Mouse (Mus musculus) limb, embryonic 14.5 days (tissue): ENCODE results near the gene Gm13272. TPM values are rescaled to one million over a fixed set of nuclear protein-coding genes. Genes with fewer than 3 reads are reported as not detected.
"Not testable (repeated sequence)": the region's sequence is repeated elsewhere in the genome, so short reads cannot be mapped to it uniquely, and the experiment has no call there.

ENCODE experiments used
- ATAC-seq: fragments of 200-750 bp; cut with Nextera tagmentation; 2 replicates; pipeline ENCODE4 v1.8.0; 2017; ENCODE audit warnings: low read depth, moderate number of reproducible peaks, moderate TSS enrichment; ENCODE audit not compliant: low FRiP score
- DNase-seq: peaks from one replicate; pipeline ENCODE4 v3.0.0-alpha.2; 2015; ENCODE audit warnings: low spot score
- H3K27ac ChIP-seq: fragments of 300-500 bp; sonication (generic); replicated peaks from 2 replicates; pipeline ENCODE4 v1.5.1; 2014; ENCODE audit warnings: low read depth, mild to moderate bottlenecking, low read length, moderate library complexity, mixed read lengths
- H3K27me3 ChIP-seq: fragments of 300-500 bp; sonication (generic); 2 replicates; pipeline ENCODE4 v1.6.1; 2014; ENCODE audit warnings: low read length, mixed read lengths; ENCODE audit not compliant: control insufficient read depth, insufficient read depth
- H3K36me3 ChIP-seq: fragments of 300-500 bp; sonication (generic); 2 replicates; pipeline ENCODE4 v1.6.1; 2014; ENCODE audit warnings: mild to moderate bottlenecking, low read length, moderate library complexity, mixed read lengths; ENCODE audit not compliant: control insufficient read depth, insufficient read depth
- H3K4me1 ChIP-seq: fragments of 300-500 bp; sonication (generic); 2 replicates; pipeline ENCODE4 v1.6.1; 2014; ENCODE audit warnings: antibody characterized with exemption, low read length, mixed read lengths; ENCODE audit not compliant: control insufficient read depth, insufficient read depth
- H3K4me2 ChIP-seq: fragments of 300-500 bp; sonication (generic); replicated peaks from 2 replicates; pipeline ENCODE4 v1.6.1; 2014; ENCODE audit warnings: low read depth, mild to moderate bottlenecking, low read length, moderate library complexity; ENCODE audit not compliant: severe bottlenecking
- H3K4me3 ChIP-seq: fragments of 300-500 bp; sonication (generic); replicated peaks from 2 replicates; pipeline ENCODE4 v1.5.1; 2014; ENCODE audit warnings: low read length
- H3K9ac ChIP-seq: fragments of 300-500 bp; sonication (generic); 2 replicates; pipeline ENCODE4 v1.6.1; 2014; ENCODE audit warnings: mild to moderate bottlenecking, low read depth, low read length, moderate library complexity; ENCODE audit not compliant: severe bottlenecking
- H3K9me3 ChIP-seq: fragments of 300-500 bp; sonication (generic); 2 replicates; pipeline ENCODE4 v1.6.1; 2016; ENCODE audit warnings: low read length; ENCODE audit not compliant: control insufficient read depth
- POLR2A ChIP-seq: fragments of 200-500 bp; IDR thresholded peaks from 2 replicates; pipeline ENCODE4 v1.8.0; 2012; ENCODE audit warnings: inconsistent platforms, mild to moderate bottlenecking, moderate library complexity, borderline replicate concordance; ENCODE audit not compliant: insufficient read depth, insufficient read length; ENCODE audit errors: extremely low read depth
- WGBS: fragments of 180-500 bp; shearing (Covaris S2); extraction: QIAGEN DNeasy Blood & Tissue Kit; methylation state at CpG from one replicate; pipeline ENCODE4 v1.1.7; 2014; 5-methylcytosine and 5-hydroxymethylcytosine counted together
- polyA plus RNA-seq, 2 experiments: library from polyadenylated mRNA; depleted of rRNA in 1 of 2; stranded (reverse) in 1 of 2; unstranded in 1 of 2; fragments of >200 nt; fragmentation: Nextera tagmentation in 1 of 2; extraction: Ambion mirVana in 1 of 2; gene quantifications; 2 replicates each; pipeline versions ENCODE4 v1.2.1 to v1.2.3; 2012 to 2014

Gene Gm13272
- polyA plus RNA-seq (2012; rRNA removed) (0.16 TPM in 1 of 2 replicates, not detected in the other), polyA plus RNA-seq (2014; fragmentation: Nextera tagmentation; extraction: Ambion mirVana) (not detected in 2 replicates)

DNA sequence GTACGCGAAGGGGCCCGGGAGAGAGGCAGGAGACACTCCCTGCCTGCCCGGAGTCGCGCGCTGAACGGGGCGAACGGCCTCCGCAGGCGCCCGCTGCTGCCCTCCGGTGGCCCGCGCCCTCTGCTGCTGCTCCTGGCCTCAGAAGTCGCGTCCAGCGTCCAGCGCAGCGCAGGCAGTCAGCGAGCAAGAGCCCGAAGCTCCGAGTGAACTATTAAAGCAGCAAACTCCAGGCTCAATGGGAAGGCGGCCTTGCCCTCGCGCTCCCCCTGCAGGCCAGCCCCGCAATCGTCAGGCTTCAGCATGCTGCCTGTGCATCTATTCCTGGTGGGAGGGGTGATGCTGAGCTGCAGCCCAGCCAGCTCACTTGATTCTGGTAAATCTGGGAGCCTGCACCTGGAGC is at the start of gene Gm13272:
Gene Gm13272 (plus strand): TSS at position 301 of the 400 bp plus-strand sequence.
- H3K27ac ChIP-seq, H3K27me3 ChIP-seq, ATAC-seq, H3K9ac ChIP-seq, H3K4me1 ChIP-seq, DNase-seq, H3K4me3 ChIP-seq, H3K4me2 ChIP-seq, H3K9me3 ChIP-seq, H3K36me3 ChIP-seq: not testable (repeated sequence)
- WGBS = no CpG with 5 or more reads among the region's 29 CpGs

DNA sequence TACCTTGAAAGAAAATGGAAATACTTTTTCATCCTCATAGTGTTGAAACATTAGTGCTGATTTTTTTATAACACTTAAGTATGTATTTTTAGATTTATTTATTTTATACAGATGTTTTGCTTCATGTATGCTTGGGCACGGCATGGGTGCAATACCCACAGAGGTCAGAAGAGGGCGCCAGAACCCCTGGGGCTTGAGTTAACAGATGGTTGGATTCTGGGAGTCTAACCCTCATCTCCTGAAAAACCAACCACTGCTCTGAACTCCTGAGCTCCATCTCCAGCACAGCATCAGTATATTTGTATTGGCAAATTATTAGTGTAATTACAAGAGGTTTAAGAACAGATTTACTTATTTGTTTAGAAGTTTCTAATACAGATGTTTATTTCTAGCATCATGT is 41.2 kb upstream of the Gm13272 start:
- Histone ChIP-seq H3K27ac (no peak overlapping the region), H3K4me2 (no peak overlapping the region), H3K4me1 (no peaks in the 10 kb centered on the region), H3K4me3 (no peak overlapping the region), H3K27me3 (no peaks in the 10 kb centered on the region), H3K36me3 (no peaks in the 10 kb centered on the region), H3K9ac (no peak overlapping the region), H3K9me3 (no peaks in the 10 kb centered on the region)
- 0% methylated on average over 2 of the region's 2 CpGs for WGBS
- TF ChIP-seq POLR2A = no peak
- DNase-seq = peak; percentile 51
- ATAC-seq = no peak

DNA sequence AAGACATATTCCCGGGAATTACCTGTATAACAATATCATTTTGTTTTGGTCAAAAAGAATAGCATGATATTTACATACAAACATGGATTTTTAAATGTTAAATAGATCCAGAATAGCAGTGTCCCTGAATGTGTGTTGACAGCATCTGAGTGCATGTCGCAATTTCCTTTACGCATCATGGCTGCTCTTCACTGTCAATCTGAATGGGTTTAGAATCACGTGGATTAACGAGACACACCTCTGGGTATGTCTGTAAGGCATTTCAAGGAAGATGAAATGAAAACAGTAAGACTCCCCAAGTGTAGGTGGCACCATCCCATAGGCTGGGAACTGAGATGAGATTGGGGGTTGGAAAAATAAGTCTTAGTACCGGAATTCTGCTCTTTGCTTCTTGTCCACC is 40.6 kb upstream of the Gm13272 start:
- TF ChIP-seq POLR2A = no peak
- Histone ChIP-seq H3K27me3 (no peaks in the 10 kb centered on the region), H3K4me3 (no peak overlapping the region), H3K4me1 (no peaks in the 10 kb centered on the region), H3K27ac (no peak overlapping the region), H3K36me3 (no peaks in the 10 kb centered on the region), H3K4me2 (no peak overlapping the region), H3K9me3 (no peaks in the 10 kb centered on the region), H3K9ac (no peak overlapping the region)
- 84% methylated on average over 6 of the region's 6 CpGs for WGBS
- no peak for DNase-seq
- ATAC-seq = no peak

DNA sequence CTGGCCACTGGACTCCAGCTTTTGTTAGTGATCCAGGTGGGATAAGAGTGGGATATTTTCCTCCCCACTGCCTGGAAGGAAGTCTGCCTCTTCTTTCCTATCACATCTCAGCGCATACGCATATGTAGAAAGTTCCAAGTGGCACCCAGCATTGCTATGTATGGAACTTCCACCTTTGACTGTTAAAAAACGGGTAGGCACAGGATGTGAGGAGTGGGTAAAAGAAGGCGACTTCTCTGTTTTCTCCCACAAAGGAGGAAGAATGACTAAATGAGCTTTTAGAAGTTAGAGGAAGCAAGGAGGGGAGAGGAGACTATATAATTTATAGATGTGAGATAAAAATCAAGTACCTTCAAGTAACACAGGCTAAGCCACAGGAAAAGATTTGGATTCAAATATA is 38.2 kb upstream of the Gm13272 start:
- no peak for DNase-seq
- Histone ChIP-seq H3K36me3 (no peaks in the 10 kb centered on the region), H3K9me3 (no peaks in the 10 kb centered on the region), H3K27me3 (no peaks in the 10 kb centered on the region), H3K4me1 (peaks cover 6% of the 10 kb centered on the region; the same call in 1 of the 2 replicates), H3K27ac (no peak overlapping the region), H3K4me2 (no peak overlapping the region), H3K4me3 (no peak overlapping the region), H3K9ac (no peak overlapping the region)
- TF ChIP-seq POLR2A = no peak
- no peak for ATAC-seq
- WGBS = 87% methylated on average over 4 of the region's 4 CpGs

DNA sequence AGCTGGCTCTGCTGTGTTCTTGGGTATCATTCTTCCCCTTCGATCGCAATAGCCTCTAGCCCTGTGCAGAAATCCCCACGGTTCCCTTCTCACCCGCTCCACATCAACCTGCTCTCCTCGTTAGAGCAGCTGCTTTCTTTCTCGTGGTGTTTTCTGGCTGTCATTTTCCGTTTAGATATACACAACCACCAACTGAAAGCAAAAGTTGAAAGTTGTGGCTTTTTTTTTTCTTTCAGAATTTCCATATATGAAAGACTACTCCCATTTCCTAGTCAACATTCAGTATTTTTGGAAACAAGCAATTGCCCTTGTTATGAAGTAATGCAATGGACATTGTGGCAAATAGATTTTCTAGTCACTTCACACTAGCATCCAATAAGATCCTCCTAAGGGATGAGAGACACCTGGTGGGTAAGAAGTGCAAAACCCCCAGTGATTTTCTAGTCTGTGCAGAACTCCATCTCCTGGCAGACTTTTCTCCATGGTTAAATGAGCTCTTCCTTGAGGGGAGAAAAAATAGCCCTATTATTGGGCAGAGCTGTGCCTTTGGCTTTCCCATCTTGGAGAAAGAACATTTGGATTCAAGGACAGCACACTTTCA is 36.8 kb upstream of the Gm13272 start:
- H3K9ac ChIP-seq = no peak overlapping the region
- H3K4me1 ChIP-seq = peaks cover 6% of the 10 kb centered on the region; the same call in 1 of the 2 replicates
- WGBS = 70% methylated on average over 7 of the region's 7 CpGs
- H3K9me3 ChIP-seq = no peaks in the 10 kb centered on the region
- H3K4me3 ChIP-seq = no peak overlapping the region
- TF ChIP-seq POLR2A = no peak
- H3K27me3 ChIP-seq = no peaks in the 10 kb centered on the region
- no peak overlapping the region for H3K4me2 ChIP-seq
- no peaks in the 10 kb centered on the region for H3K36me3 ChIP-seq
- H3K27ac ChIP-seq = no peak overlapping the region
- DNase-seq (no peak), ATAC-seq (no peak)
